Mouse (Mus musculus) liver, embryonic 14.5 days (tissue): ENCODE data around the gene Ajap1. TPM values are rescaled to one million over a fixed set of nuclear protein-coding genes. Genes with fewer than 3 reads are reported as not detected.

Experiments used
- ATAC-seq: fragments of 200-750 bp; cut with Nextera tagmentation; 2 replicates; pipeline ENCODE4 v1.8.0; 2017; ENCODE audit warnings: moderate number of reproducible peaks, mild to moderate bottlenecking, moderate library complexity; ENCODE audit not compliant: insufficient read depth
- DNase-seq, 3 experiments: peaks; one replicate each; pipeline ENCODE4 v3.0.0-alpha.2; 2012 to 2013; ENCODE audit warnings: low read depth in 3 of 3, low spot score in 3 of 3
- H3K27ac ChIP-seq: fragments of 300-500 bp; sonication (generic); 2 replicates; pipeline ENCODE4 v1.5.1; 2014; ENCODE audit warnings: moderate library complexity, mild to moderate bottlenecking, control low read depth, inconsistent platforms
- H3K27me3 ChIP-seq: fragments of 300-500 bp; sonication (generic); 2 replicates; pipeline ENCODE4 v1.6.1; 2014; ENCODE audit warnings: mild to moderate bottlenecking, low read length, moderate library complexity; ENCODE audit not compliant: control insufficient read depth, insufficient read depth
- H3K36me3 ChIP-seq: fragments of 300-500 bp; sonication (generic); replicated peaks from 2 replicates; pipeline ENCODE4 v1.6.1; 2014; ENCODE audit warnings: low read depth; ENCODE audit not compliant: control insufficient read depth, insufficient read depth
- H3K4me1 ChIP-seq, 2 experiments: fragments of 200-500 bp in 1 of 2; fragments of 300-500 bp in 1 of 2; sonication (generic) in 1 of 2; replicated peaks; 2 replicates each; pipeline ENCODE4 v1.6.1; 2012 to 2014; ENCODE audit warnings: antibody characterized with exemption in 1 of 2, inconsistent platforms in 1 of 2, low read length in 1 of 2; ENCODE audit not compliant: control insufficient read depth in 2 of 2, insufficient read depth in 2 of 2
- H3K4me2 ChIP-seq: fragments of 300-500 bp; sonication (generic); 2 replicates; pipeline ENCODE4 v1.6.1; 2014; ENCODE audit warnings: low read depth, mild to moderate bottlenecking, control low read depth, moderate library complexity
- H3K4me3 ChIP-seq, 2 experiments: fragments of 200-500 bp in 1 of 2; fragments of 300-500 bp in 1 of 2; sonication (generic) in 1 of 2; 2 replicates each; pipeline ENCODE4 v1.5.1; 2012 to 2014; ENCODE audit warnings: low read depth in 2 of 2, low read length in 2 of 2, mild to moderate bottlenecking in 2 of 2, control low read depth in 1 of 2, inconsistent platforms in 1 of 2, moderate library complexity in 1 of 2; ENCODE audit not compliant: insufficient read depth in 1 of 2
- H3K9ac ChIP-seq: fragments of 300-500 bp; sonication (generic); replicated peaks from 2 replicates; pipeline ENCODE4 v1.6.1; 2014; ENCODE audit warnings: mild to moderate bottlenecking, control low read depth, moderate library complexity
- H3K9me3 ChIP-seq: fragments of 300-500 bp; sonication (generic); 2 replicates; pipeline ENCODE4 v1.6.1; 2016; ENCODE audit warnings: low read length, mixed read lengths; ENCODE audit not compliant: control insufficient read depth
- CTCF ChIP-seq: IDR thresholded peaks from 2 replicates; pipeline ENCODE4 v1.5.1; 2016; ENCODE audit warnings: antibody characterized with exemption, low read depth, control low read depth
- EP300 ChIP-seq: IDR thresholded peaks from 2 replicates; pipeline ENCODE4 v1.6.1; 2016; ENCODE audit warnings: antibody characterized with exemption, low read depth
- WGBS: fragments of 180-500 bp; shearing (Covaris S2); extraction: QIAGEN DNeasy Blood & Tissue Kit; methylation state at CpG from one replicate; pipeline ENCODE4 v1.1.7; 2014; ENCODE audit not compliant: insufficient replicate concordance; 5-methylcytosine and 5-hydroxymethylcytosine counted together
- polyA plus RNA-seq, 2 experiments: library from polyadenylated mRNA; depleted of rRNA in 1 of 2; stranded (reverse) in 1 of 2; unstranded in 1 of 2; fragments of >200 nt; fragmentation: Nextera tagmentation in 1 of 2; extraction: Ambion mirVana in 1 of 2; gene quantifications; 2 replicates each; pipeline versions ENCODE4 v1.2.1 to v1.2.3; 2012 to 2014

The Ajap1 gene
- polyA plus RNA-seq, 2 experiments = 0.17 to 0.22 TPM

GRCm38 (mm10) chr4:153381433-153381832 is 101.2 kb downstream of the Ajap1 start:
- 41% methylated on average over 7 of the region's 7 CpGs for WGBS
- Histone ChIP-seq H3K9ac (no peak overlapping the region), H3K4me2 (no peak overlapping the region), H3K27me3 (no peaks in the 10 kb centered on the region), H3K4me3 (no peak overlapping the region), H3K27ac (no peak overlapping the region), H3K9me3 (no peaks in the 10 kb centered on the region), H3K4me1 (no peaks in the 10 kb centered on the region), H3K36me3 (no peaks in the 10 kb centered on the region)
- no peak for ATAC-seq
- TF ChIP-seq EP300 = no peak
- no peak for TF ChIP-seq CTCF
- DNase-seq = no peak

GRCm38 (mm10) chr4:153380885-153381284 is 101.7 kb downstream of the Ajap1 start:
- DNase-seq (no peak), ATAC-seq (no peak)
- no peak overlapping the region for H3K4me3 ChIP-seq
- TF ChIP-seq EP300 = no peak
- no peak for TF ChIP-seq CTCF
- no peaks in the 10 kb centered on the region for H3K27me3 ChIP-seq
- no peak overlapping the region for H3K27ac ChIP-seq
- H3K9me3 ChIP-seq = no peaks in the 10 kb centered on the region
- no peak overlapping the region for H3K4me2 ChIP-seq
- no peaks in the 10 kb centered on the region for H3K36me3 ChIP-seq
- WGBS = 79% methylated on average over 10 of the region's 10 CpGs
- no peaks in the 10 kb centered on the region for H3K4me1 ChIP-seq
- no peak overlapping the region for H3K9ac ChIP-seq

GRCm38 (mm10) chr4:153377981-153378380 is 104.6 kb downstream of the Ajap1 start:
- ATAC-seq (no peak), DNase-seq (no peak)
- no peak overlapping the region for H3K4me3 ChIP-seq
- TF ChIP-seq EP300 (no peak), CTCF (0 out of 2 replicates have a peak, but pooled peaks have one; percentile 10)
- no peaks in the 10 kb centered on the region for H3K36me3 ChIP-seq
- H3K9ac ChIP-seq = no peak overlapping the region
- H3K27me3 ChIP-seq = no peaks in the 10 kb centered on the region
- H3K27ac ChIP-seq = no peak overlapping the region
- 12% methylated on average over 6 of the region's 6 CpGs for WGBS
- H3K4me2 ChIP-seq = no peak overlapping the region
- no peaks in the 10 kb centered on the region for H3K4me1 ChIP-seq
- H3K9me3 ChIP-seq = no peaks in the 10 kb centered on the region

GRCm38 (mm10) chr4:153374233-153374632 is 108.4 kb downstream of the Ajap1 start:
- TF ChIP-seq EP300 = no peak
- no peak for TF ChIP-seq CTCF
- H3K9me3 ChIP-seq = no peaks in the 10 kb centered on the region
- H3K4me2 ChIP-seq = no peak overlapping the region
- no peak overlapping the region for H3K9ac ChIP-seq
- no peaks in the 10 kb centered on the region for H3K36me3 ChIP-seq
- DNase-seq = no peak
- no peak overlapping the region for H3K27ac ChIP-seq
- no peak overlapping the region for H3K4me3 ChIP-seq
- H3K27me3 ChIP-seq = no peaks in the 10 kb centered on the region
- no peaks in the 10 kb centered on the region for H3K4me1 ChIP-seq
- no peak for ATAC-seq
- WGBS = 60% methylated on average over 6 of the region's 6 CpGs

- ATAC-seq (no peak), DNase-seq (no peak)
- Histone ChIP-seq H3K9me3 (no peaks in the 10 kb centered on the region), H3K36me3 (no peaks in the 10 kb centered on the region), H3K4me3 (no peak overlapping the region), H3K4me2 (no peak overlapping the region), H3K27ac (no peak overlapping the region), H3K4me1 (no peaks in the 10 kb centered on the region), H3K27me3 (no peaks in the 10 kb centered on the region), H3K9ac (no peak overlapping the region)
- TF ChIP-seq CTCF (no peak), EP300 (no peak)
- WGBS = 79% methylated on average over 14 of the region's 14 CpGs
Observed at GRCm38 (mm10) chr4:153373125-153373524, 109.5 kb downstream of the Ajap1 start.
